Mouse (Mus musculus) kidney, postnatal 14 days (tissue): ENCODE data around the gene Acy3.
A peak's percentile ranks its signal among the peaks of the same experiment; 100 is the strongest.

Experiments used
- DNase-seq: peaks from one replicate; pipeline ENCODE4 v3.0.0; 2022; ENCODE audit warnings: mixed read lengths

Acy3 gene

GRCm38 (mm10) chr19:3975866-3976265, 10.5 kb upstream of the Acy3 start:
- DNase-seq: no peak

GRCm38 (mm10) chr19:3980309-3980708, 6.1 kb upstream of the Acy3 start:
- peak; percentile 88 for DNase-seq

GRCm38 (mm10) chr19:3980917-3981316, 5.5 kb upstream of the Acy3 start:
- no peak for DNase-seq

GRCm38 (mm10) chr19:3983527-3984200, 2.7 kb upstream of the Acy3 start:
- DNase-seq: no peak

- DNase-seq: peak; percentile 90
Measured at GRCm38 (mm10) chr19:3985261-3985681, 1.1 kb upstream of the Acy3 start.

GRCm38 (mm10) chr19:3988066-3988465, 1.7 kb downstream of the Acy3 start:
- DNase-seq: no peak

GRCm38 (mm10) chr19:3988750-3989149, 2.4 kb downstream of the Acy3 start:
- DNase-seq: no peak

GRCm38 (mm10) chr19:3990804-3991203, 4.4 kb downstream of the Acy3 start:
- no peak for DNase-seq

GRCm38 (mm10) chr19:3991562-3991961, 5.2 kb downstream of the Acy3 start:
- no peak for DNase-seq

GRCm38 (mm10) chr19:3991966-3992365, 5.6 kb downstream of the Acy3 start:
- DNase-seq: no peak

GRCm38 (mm10) chr19:3992416-3992815, 6.0 kb downstream of the Acy3 start, which contains the start of gene Tbx10:
Tbx10 (plus strand) TSS chr19:3992752.
- no peak for DNase-seq

GRCm38 (mm10) chr19:3994932-3995331, 8.6 kb downstream of the Acy3 start:
- no peak for DNase-seq

- no peak for DNase-seq
Measured at GRCm38 (mm10) chr19:3995505-3995904, 9.1 kb downstream of the Acy3 start.

GRCm38 (mm10) chr19:3996106-3996505, 9.7 kb downstream of the Acy3 start:
- DNase-seq: no peak

GRCm38 (mm10) chr19:3996747-3997146, 10.4 kb downstream of the Acy3 start:
- peak; percentile 31 for DNase-seq

GRCm38 (mm10) chr19:3997231-3997630, 10.9 kb downstream of the Acy3 start:
- no peak for DNase-seq

- DNase-seq: no peak
Measured at GRCm38 (mm10) chr19:3998335-3998734, 12.0 kb downstream of the Acy3 start.

GRCm38 (mm10) chr19:3999121-3999730, 12.9 kb downstream of the Acy3 start:
- DNase-seq: no peak

- DNase-seq: peak; percentile 98
Measured at GRCm38 (mm10) chr19:4000119-4000900, 13.9 kb downstream of the Acy3 start, which contains the start of the genes Nudt8 and Gm49405. Nudt8 (plus strand) TSS chr19:4000580. Gm49405 (plus strand) TSS chr19:4000626.

- DNase-seq: no peak
Measured at GRCm38 (mm10) chr19:4000949-4001525, 14.7 kb downstream of the Acy3 start.

GRCm38 (mm10) chr19:4001752-4002151, 15.4 kb downstream of the Acy3 start:
- DNase-seq: no peak

- no peak for DNase-seq
Measured at GRCm38 (mm10) chr19:4003112-4003511, 16.7 kb downstream of the Acy3 start, which contains the start of gene Doc2g. Doc2g (plus strand) TSS chr19:4003313.

GRCm38 (mm10) chr19:4003641-4004040, 17.3 kb downstream of the Acy3 start:
- DNase-seq: no peak
